Mouse (Mus musculus) forebrain, embryonic 11.5 days (tissue): Measurements from ENCODE around the gene Gm19935. TPM values are rescaled to one million over a fixed set of nuclear protein-coding genes. Genes with fewer than 3 reads are reported as not detected.

ENCODE experiments used
- ATAC-seq: fragments of 200-750 bp; cut with Nextera tagmentation; replicated peaks from 2 replicates; pipeline ENCODE4 v1.8.0; 2017; ENCODE audit warnings: moderate TSS enrichment; ENCODE audit not compliant: low FRiP score
- DNase-seq: peaks from one replicate; pipeline ENCODE4 v3.0.0-alpha.2; 2017; ENCODE audit warnings: low spot score
- H3K27ac ChIP-seq: fragments of 300-500 bp; sonication (generic); 2 replicates; pipeline ENCODE4 v1.5.1; 2014; ENCODE audit warnings: low read depth, low read length
- H3K27me3 ChIP-seq: fragments of 300-500 bp; sonication (generic); 2 replicates; pipeline ENCODE4 v1.6.1; 2014; ENCODE audit warnings: mild to moderate bottlenecking, low read length, mixed read lengths; ENCODE audit not compliant: control insufficient read depth, insufficient read depth
- H3K36me3 ChIP-seq: fragments of 300-500 bp; sonication (generic); 2 replicates; pipeline ENCODE4 v1.6.1; 2014; ENCODE audit warnings: mild to moderate bottlenecking, low read length, moderate library complexity, mixed read lengths; ENCODE audit not compliant: control insufficient read depth, insufficient read depth
- H3K4me1 ChIP-seq: fragments of 300-500 bp; sonication (generic); replicated peaks from 2 replicates; pipeline ENCODE4 v1.6.1; 2014; ENCODE audit warnings: low read length, mixed read lengths; ENCODE audit not compliant: control insufficient read depth, insufficient read depth
- H3K4me2 ChIP-seq: fragments of 300-500 bp; sonication (generic); 2 replicates; pipeline ENCODE4 v1.6.1; 2014; ENCODE audit warnings: low read depth, mild to moderate bottlenecking, low read length, moderate library complexity, mixed read lengths; ENCODE audit not compliant: severe bottlenecking
- H3K4me3 ChIP-seq: fragments of 300-500 bp; sonication (generic); 2 replicates; pipeline ENCODE4 v1.5.1; 2014; ENCODE audit warnings: low read depth, low read length
- H3K9ac ChIP-seq: fragments of 300-500 bp; sonication (generic); 2 replicates; pipeline ENCODE4 v1.6.1; 2014; ENCODE audit warnings: low read length
- H3K9me3 ChIP-seq: fragments of 300-500 bp; sonication (generic); 2 replicates; pipeline ENCODE4 v1.6.1; 2016; ENCODE audit warnings: low read length, mixed read lengths; ENCODE audit not compliant: control insufficient read depth
- WGBS: fragments of 180-500 bp; shearing (Covaris S2); extraction: QIAGEN DNeasy Blood & Tissue Kit; methylation state at CpG from one replicate; pipeline ENCODE4 v1.1.7; 2014; 5-methylcytosine and 5-hydroxymethylcytosine counted together
- microRNA-seq: library from miRNA; unstranded; fragments of <30 nt; microRNA quantifications from one replicate; pipeline ENCODE4, GENCODE M21; 2016; ENCODE audit not compliant: insufficient number of aligned reads
- polyA plus RNA-seq: library from polyadenylated mRNA; unstranded; fragments of >200 nt; fragmentation: Nextera tagmentation; extraction: Ambion mirVana; gene quantifications from 2 replicates; pipeline ENCODE4 v1.2.1, GENCODE M21; 2014

The Gm19935 gene
- polyA plus RNA-seq, 1 experiment from 2014 or later, result not detected

- WGBS, result 93% methylated on average over 1 of the region's 1 CpGs
- Histone ChIP-seq H3K4me3 (no peak overlapping the region), H3K9me3 (no peaks in the 10 kb centered on the region), H3K27ac (no peak overlapping the region), H3K27me3 (no peaks in the 10 kb centered on the region), H3K9ac (no peak overlapping the region), H3K36me3 (no peaks in the 10 kb centered on the region), H3K4me1 (no peaks in the 10 kb centered on the region; the same call in 1 of the 2 replicates), H3K4me2 (no peak overlapping the region)
- ATAC-seq (no peak), DNase-seq (no peak)
Measured at GRCm38 (mm10) chr8:90791616-90792015, 25.6 kb downstream of the Gm19935 start.

DNA sequence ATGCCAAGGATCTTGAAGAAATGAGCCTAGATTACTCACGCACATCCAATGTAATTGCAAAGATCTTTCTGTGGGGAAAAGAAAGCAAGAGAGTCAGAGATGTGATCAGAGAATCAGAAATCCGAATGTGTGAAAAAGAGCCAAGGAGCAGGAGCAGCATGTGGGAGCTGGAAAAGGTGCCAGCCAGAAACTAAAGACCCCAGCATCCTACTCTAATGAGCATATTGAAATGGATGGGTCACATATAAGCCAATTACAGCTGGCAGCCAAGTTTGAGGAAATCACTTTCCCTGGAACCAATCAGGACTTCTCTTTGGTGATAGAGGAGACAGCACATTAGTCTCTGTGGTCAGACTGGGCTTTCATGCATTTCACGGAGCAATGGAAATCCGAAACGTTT, 47.4 kb downstream of the Gm19935 start:
- Histone ChIP-seq H3K27ac (no peak overlapping the region), H3K36me3 (no peaks in the 10 kb centered on the region), H3K9ac (no peak overlapping the region), H3K4me3 (no peak overlapping the region), H3K4me1 (no peaks in the 10 kb centered on the region), H3K9me3 (no peaks in the 10 kb centered on the region), H3K4me2 (no peak overlapping the region), H3K27me3 (no peaks in the 10 kb centered on the region)
- no peak for DNase-seq
- ATAC-seq, result no peak
- WGBS, result 83% methylated on average over 5 of the region's 5 CpGs

Small RNAs within 50 kb of the gene (microRNA-seq; reads per million reads assigned to microRNA genes)
- not detected for gene Gm44382

Other genes starting within 250 kb of the Gm19935 start
- gene Chd9, start 11.0 kb upstream of the Gm19935 start, polyA plus RNA-seq, result 47.7 and 52.0 TPM in 2 replicates